Mouse (Mus musculus): ENCODE results near the gene Mmp7. TPM values are rescaled to one million over a fixed set of nuclear protein-coding genes. Genes with fewer than 3 reads are reported as not detected.

Gene Mmp7
- not detected for polyA plus RNA-seq (2014; fragmentation: Illumina TruSeq; extraction: RNeasy Lipid Tissue Mini Kit (QIAGEN cat#74804); ENCODE audit: low read depth, low replicate concordance)

GRCm38 (mm10) chr9:7691790-7692189, at the start of gene Mmp7:
Mmp7 (plus strand) TSS chr9:7692090.

Other genes with a start within 250 kb of the Mmp7 start
- gene Mmp3, start 246.3 kb upstream of the Mmp7 start, polyA plus RNA-seq (2014; fragmentation: Illumina TruSeq; extraction: RNeasy Lipid Tissue Mini Kit (QIAGEN cat#74804); ENCODE audit: low read depth, low replicate concordance) = 6.7 TPM
- not detected for gene Mmp10, start 189.7 kb upstream of the Mmp7 start, polyA plus RNA-seq (2014; fragmentation: Illumina TruSeq; extraction: RNeasy Lipid Tissue Mini Kit (QIAGEN cat#74804); ENCODE audit: low read depth, low replicate concordance)
- not detected for gene Mmp8, start 133.6 kb upstream of the Mmp7 start, polyA plus RNA-seq (2014; fragmentation: Illumina TruSeq; extraction: RNeasy Lipid Tissue Mini Kit (QIAGEN cat#74804); ENCODE audit: low read depth, low replicate concordance)
- gene Mmp27, start 120.7 kb upstream of the Mmp7 start, polyA plus RNA-seq (2014; fragmentation: Illumina TruSeq; extraction: RNeasy Lipid Tissue Mini Kit (QIAGEN cat#74804); ENCODE audit: low read depth, low replicate concordance) = not detected
- not detected for gene Mmp20, start 63.9 kb upstream of the Mmp7 start, polyA plus RNA-seq (2014; fragmentation: Illumina TruSeq; extraction: RNeasy Lipid Tissue Mini Kit (QIAGEN cat#74804); ENCODE audit: low read depth, low replicate concordance)
- 53.3 TPM for gene Tmem123, start 72.0 kb downstream of the Mmp7 start, polyA plus RNA-seq (2014; fragmentation: Illumina TruSeq; extraction: RNeasy Lipid Tissue Mini Kit (QIAGEN cat#74804); ENCODE audit: low read depth, low replicate concordance)
- 26.6 TPM for gene Birc2, start 145.0 kb downstream of the Mmp7 start, polyA plus RNA-seq (2014; fragmentation: Illumina TruSeq; extraction: RNeasy Lipid Tissue Mini Kit (QIAGEN cat#74804); ENCODE audit: low read depth, low replicate concordance)
- gene Birc3, start 181.1 kb downstream of the Mmp7 start, polyA plus RNA-seq (2014; fragmentation: Illumina TruSeq; extraction: RNeasy Lipid Tissue Mini Kit (QIAGEN cat#74804); ENCODE audit: low read depth, low replicate concordance) = 10.0 TPM

Data from heart, adult 10 weeks (tissue).